Mouse (Mus musculus) cerebellum, adult 11 months (tissue): Measurements from ENCODE around the gene Dnmt3c.

Experiments used
- DNase-seq: peaks from one replicate; pipeline ENCODE4 v3.0.0; 2022

Dnmt3c gene

DNA sequence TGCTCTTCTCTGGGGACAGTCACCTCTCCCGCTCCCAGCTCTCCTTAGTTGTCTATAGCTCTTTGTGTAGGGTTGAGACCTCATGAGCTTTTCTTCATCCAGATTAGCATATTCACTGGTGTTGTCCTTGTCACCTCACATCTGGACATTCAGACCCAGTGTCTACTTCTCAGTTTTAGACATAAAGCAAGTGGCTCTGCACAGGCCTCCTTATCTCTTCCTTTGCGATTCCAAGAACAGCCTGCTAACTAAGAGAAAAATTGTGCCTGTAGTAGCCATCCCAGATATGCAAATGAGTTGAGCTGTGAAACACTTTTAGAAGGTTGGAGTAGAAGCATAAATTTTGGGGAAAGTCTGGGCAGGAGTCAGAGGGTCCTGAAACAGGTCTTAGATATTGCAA, 28.0 kb downstream of the Dnmt3c start:
- DNase-seq = no peak

DNA sequence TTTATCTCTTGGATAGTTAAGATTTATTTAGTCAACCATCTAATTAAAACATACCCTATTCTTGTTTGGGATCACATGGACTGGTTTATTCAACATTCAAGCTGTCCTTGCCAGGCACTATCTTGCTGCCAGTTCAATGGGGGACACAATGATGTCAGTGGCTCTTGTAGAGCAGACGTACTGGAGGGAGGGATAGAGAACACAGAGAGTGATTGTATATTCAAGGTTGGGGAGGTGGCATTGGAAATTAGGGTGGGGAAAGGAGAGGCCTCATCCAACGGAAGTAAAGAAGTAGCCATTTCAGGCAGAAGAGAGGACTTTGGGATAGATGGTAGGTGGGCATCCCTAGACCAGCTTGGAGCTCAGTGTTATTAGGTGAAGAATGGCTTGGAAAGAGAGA, 28.4 kb downstream of the Dnmt3c start:
- DNase-seq = no peak

DNA sequence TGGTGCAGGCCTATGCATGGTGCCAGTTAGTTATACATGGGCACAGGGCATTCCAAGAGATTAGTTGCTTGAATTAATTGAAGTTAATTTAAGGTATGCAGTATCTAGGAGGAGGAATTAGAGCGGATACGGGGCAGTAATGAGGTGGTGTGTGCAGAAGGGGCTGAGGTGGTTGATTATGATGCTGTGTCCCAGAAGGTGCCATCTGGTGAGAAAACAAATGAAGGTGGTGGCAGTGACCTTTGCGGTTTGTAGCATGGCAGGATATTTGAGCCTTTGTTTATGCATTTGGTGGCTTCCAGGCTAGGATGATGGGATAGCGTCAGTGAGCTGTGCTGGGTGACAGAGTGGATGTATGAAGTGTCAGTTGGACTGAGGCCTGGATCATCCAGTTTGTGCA, 28.8 kb downstream of the Dnmt3c start:
- DNase-seq = no peak

DNA sequence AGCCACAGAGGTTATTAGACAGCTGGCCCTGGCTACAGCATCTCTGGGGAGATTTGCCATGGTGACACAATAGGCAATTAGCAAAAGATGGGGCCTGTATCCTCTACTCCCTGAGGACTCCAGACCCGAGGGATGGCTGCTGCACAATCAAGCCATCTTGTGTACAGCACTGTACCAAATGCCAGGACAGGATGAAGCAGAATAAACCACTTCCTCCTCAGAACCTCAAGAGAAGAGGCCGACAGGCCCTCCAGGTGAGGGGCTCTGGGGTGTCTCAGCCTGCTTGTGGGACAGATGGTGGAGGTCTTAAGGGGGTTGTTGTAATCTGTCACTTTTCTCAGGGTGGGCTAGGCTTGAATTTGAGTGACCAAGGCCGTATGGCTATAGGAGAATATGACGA, 37.6 kb downstream of the Dnmt3c start:
- no peak for DNase-seq

DNA sequence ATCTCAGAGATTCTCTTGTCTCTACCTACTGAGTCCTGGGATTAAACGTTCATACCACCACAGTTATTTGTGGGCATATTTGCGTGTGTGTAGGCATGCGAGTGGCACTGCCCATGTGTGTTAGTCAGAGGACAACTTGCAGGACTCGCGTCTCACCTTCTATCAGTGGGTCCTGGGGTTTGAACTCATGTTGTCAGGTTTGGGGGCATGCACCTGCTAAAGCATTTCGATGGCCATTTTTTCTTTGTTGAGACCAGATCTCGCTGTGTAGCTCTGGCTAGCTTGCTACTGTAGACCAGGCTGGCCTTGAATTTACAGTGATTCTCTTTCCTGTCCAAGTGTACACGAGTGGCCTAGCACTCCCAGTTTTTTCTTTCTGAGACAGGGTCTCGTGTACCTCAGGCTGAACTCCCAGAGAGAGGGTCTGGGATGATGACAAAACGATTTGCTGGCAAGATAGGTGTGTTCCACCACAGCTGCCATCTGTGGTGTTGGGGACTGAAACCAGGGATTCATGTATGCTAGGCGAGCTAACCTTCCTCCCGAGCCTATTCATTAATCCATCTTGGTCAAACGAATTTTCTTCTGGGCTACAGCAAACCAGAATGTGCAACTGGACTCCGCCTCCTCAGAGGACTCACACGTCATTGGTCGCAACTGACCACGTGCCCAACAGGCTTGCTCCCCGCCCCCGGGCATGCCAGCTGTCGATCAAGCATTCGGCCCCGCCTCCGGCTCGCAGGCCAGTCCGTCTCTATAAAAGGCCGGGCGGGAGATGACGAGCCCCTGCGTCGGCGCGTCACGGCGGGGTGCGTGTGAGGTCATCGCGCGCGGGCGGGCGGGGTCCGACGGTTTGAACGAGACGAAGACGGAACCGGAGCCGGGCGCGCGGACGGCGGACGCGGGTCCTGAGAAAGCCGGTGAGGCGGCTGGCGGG, 44.3 kb downstream of the Dnmt3c start, which contains the start of gene Mapre1:
Mapre1 (plus strand) TSS at position 775 of the 937 bp plus-strand sequence.
- DNase-seq = peak; percentile 100

DNA sequence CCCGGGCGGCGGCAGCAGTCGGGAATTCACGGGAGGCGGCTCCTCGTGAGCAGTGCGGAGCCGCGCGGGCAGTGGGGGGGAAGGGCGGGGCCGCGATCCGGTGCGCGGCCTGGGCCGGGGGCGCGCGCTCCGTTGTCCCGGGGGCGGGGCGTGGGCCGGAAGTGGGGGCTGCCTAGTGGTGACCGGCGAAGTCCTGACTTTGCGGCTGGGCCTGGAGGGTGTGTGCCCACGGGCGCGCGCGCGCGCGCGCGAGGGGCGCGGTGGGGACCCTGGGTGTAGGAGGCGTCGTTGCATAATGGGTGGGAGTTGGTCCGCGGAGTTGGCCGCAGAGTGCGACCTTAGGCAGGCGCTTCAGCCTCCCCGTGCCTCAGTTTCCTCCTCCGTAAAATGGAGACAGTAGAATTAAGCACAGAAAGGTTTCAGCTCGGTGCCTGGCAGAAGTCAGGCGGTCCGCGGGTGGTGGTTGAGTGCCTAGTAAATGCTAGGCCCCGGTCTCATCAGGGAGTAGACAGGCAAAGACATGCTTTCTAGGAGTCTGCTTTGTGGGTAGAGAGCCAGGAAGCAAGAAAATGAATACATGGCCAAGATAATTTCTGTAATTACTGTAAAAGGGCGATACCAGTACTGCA, 45.1 kb downstream of the Dnmt3c start:
- DNase-seq = no peak

DNA sequence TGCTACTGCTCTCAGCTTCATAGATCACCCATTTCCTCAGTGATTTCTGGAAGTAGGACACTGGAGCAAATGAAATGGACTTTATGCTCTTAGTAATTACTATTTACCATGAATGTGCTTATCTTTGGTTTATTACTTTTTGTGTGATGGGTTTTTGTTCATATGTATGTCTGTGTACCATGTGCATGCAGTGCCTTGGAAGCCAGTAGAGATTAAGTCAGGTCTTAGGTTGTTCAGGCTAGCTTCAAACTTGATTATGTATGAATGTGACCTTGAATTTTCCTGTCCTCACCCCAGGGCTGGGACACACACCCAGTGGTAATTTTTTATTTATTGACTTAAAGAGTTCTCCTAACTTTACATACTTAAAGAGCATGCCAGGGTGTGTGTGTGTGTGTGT, 51.5 kb downstream of the Dnmt3c start:
- DNase-seq = no peak

DNA sequence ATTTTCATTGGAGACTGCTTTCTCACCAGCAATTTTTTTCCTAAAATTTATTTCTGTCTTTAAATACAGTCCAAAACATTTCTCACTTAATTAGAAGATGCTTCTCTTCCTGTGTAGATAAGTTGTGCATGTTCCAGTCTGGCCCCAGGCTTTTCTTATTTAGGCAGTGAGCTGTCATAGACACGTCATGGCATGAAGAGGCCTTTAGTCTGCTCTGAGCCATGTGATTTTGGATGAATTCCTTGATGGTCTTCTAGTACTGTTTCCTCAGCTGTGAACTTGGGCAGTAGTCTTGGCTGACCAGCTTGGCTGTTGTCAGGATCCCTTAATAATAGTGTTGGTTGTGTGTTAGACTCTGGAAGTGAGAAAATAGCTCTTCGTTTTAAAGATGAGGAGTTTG, 53.9 kb downstream of the Dnmt3c start:
- DNase-seq = no peak

DNA sequence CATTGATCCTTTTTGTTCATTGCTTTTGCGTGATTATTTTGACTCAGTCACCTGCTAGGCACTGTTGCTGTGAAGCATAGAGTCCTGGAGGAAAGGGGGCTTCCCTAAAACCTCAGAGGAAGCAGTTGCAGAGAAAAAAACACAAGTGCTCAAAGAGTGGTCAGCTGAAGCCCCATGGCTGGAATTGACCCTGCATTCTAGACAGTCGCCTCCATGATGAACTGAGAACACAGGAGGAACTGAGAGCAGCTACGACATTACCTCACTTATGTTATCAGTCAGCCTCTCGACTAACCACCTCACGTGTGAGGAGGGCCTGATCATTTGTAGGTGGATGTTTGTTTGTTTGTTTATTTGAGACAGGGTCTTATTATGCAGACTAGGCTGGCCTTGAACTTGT, 65.7 kb downstream of the Dnmt3c start:
- DNase-seq = no peak

DNA sequence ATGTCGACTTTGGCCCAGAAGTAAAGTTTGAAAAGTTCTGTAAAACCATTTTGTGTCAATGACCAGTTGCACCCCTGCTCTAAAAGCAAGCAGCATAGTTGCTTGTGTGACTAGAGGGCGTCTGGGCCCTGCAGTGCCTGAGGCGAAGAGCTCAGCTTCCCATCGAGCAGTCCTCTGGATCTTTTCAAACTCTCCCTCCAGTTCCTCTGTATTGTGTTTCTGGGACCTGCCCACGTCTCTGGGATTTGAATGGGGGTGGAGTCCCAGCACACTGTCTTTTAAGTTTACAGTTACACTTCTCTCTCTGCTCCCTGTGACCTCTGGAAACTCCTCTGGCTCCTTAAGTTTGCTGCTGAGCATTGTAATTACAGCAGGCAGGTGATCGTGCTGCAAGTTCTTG, 71.0 kb downstream of the Dnmt3c start:
- DNase-seq = no peak

DNA sequence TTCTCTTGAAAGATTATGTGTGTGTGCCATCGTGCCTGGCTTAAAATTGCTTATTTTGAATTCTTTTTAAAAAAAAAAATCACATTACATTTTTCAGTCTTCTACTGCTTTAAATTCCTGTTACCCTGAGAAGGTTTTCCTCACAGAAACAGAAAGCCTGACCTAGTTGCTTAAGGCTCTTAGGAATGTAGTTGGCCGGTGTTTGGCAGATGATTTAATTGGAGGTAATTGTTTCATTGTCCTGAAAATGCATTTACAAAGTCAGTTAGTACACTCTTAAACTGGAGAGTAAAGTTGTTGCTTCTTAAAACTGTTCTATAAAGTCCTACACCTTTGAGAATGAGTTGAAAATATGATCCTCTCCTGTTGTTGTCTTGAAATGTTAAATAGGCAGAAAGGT, 72.4 kb downstream of the Dnmt3c start:
- DNase-seq = no peak

DNA sequence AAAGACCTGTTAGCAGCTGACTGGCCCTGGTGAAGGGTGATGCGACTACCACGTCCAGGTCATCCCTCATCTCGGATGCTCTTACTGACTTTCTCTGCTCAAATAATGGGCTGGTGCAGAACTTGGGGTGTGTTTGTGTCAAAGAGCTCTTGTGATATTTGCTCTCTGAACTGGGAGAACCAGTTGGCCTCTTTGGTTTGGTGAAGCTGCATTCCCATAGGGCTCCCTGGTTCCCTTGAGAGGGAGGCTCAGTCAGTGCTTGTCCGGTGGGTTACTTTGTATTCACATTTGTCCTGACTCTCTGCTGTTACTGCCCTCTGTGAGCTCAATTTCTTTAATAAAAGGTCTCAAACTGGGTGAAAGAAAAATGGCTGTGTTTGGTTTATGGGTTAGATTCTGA, 76.5 kb downstream of the Dnmt3c start:
- no peak for DNase-seq

DNA sequence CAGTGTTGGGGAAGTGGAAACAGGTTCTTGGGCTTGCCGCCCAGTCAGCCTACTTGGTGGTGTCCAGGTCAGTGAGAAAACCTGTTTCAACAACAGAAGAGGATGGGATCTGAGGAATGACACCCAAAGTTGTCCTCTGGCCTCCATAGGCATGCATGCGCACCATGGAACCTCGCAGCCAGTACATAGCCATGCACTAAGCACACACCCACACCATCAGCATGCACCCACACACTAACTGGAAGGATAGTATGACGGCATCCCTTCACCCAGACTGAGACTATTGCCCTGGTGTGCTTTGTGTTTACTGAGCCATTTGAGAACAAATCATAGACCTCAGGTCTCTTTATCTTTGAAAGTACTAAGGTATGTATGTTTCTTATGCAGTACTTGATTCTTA, 79.0 kb downstream of the Dnmt3c start:
- no peak for DNase-seq

DNA sequence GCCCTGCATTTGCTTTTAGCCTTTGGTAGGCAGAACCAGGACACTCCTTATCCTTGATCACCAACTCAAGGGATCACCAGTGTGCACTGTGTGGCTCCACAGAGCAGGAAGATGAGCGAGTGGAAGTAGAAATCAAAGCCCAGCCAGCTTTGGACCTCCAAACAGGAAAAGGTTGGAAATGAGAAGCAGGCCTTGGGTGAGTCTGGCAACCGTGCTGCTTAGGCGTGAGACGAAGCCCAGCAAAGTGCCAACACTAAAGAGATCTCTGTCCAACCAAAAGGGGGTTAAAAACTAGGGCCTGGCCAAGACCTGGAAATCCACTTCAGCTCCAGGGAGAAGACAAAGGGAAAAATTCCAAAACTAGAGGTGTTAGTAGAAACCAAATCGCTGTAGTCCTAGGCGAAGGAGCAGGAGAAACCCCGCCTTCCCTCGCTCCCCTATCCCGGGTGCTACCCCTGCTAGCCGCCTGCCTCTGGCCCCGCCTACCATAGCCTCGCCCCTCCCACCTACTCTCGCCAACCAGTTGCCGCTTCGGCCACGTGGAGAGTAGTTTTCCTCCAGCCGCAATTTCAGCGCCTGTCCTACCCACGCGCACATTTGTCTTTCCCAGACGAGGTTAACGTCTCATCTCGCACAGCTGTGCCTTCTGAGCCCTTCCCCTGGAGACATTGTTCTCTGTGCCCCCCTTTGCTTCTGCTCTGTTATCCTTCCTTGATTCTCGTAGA, 82.3 kb downstream of the Dnmt3c start:
- DNase-seq = no peak
